Mouse (Mus musculus) MEL (cell line): ENCODE results near the gene Tyw3. TPM values are rescaled to one million over a fixed set of nuclear protein-coding genes. Genes with fewer than 3 reads are reported as not detected.

Experiments
- DNase-seq: peaks from one replicate; pipeline ENCODE4 v3.0.0; 2011; ENCODE audit warnings: low read depth, low spot score
- H3K27ac ChIP-seq: 2 replicates; pipeline ENCODE4 v1.5.1; 2012; ENCODE audit warnings: low read depth, mild to moderate bottlenecking, control low read depth, low read length, moderate library complexity; ENCODE audit not compliant: control insufficient read depth
- H3K27me3 ChIP-seq, 2 experiments: fragments of 150-350 bp in 1 of 2; sonication (generic) in 1 of 2; 2 replicates each; pipeline ENCODE4 v1.6.1; 2012; ENCODE audit warnings: low read length in 2 of 2, mild to moderate bottlenecking in 2 of 2, improper control_type of control experiment in 1 of 2, moderate library complexity in 1 of 2; ENCODE audit not compliant: insufficient read depth in 2 of 2, control insufficient read depth in 1 of 2
- H3K36me3 ChIP-seq, 2 experiments: 2 replicates each; pipeline ENCODE4 v1.6.1; 2012 to 2014; ENCODE audit warnings: low read length in 2 of 2, improper control_type of control experiment in 1 of 2, inconsistent platforms in 1 of 2, mild to moderate bottlenecking in 1 of 2; ENCODE audit not compliant: insufficient read depth in 2 of 2, control insufficient read depth in 1 of 2
- H3K4me1 ChIP-seq, 2 experiments: fragments of 150-350 bp in 1 of 2; sonication (generic) in 1 of 2; 2 replicates each; pipeline ENCODE4 v1.6.1; 2012; ENCODE audit warnings: low read length in 2 of 2, improper control_type of control experiment in 1 of 2, mild to moderate bottlenecking in 1 of 2; ENCODE audit not compliant: insufficient read depth in 2 of 2, control insufficient read depth in 1 of 2
- H3K4me3 ChIP-seq, 2 experiments: fragments of 150-350 bp in 1 of 2; sonication (generic) in 1 of 2; 2 replicates each; pipeline ENCODE4 v1.5.1; 2012; ENCODE audit warnings: low read depth in 2 of 2, low read length in 2 of 2, mild to moderate bottlenecking in 2 of 2, moderate library complexity in 2 of 2, control low read depth in 1 of 2, improper control_type of control experiment in 1 of 2; ENCODE audit not compliant: control insufficient read depth in 1 of 2, insufficient read depth in 1 of 2
- H3K79me2 ChIP-seq: 2 replicates; pipeline ENCODE4 v1.6.1; 2012; ENCODE audit warnings: mild to moderate bottlenecking, low read length, moderate library complexity; ENCODE audit not compliant: control insufficient read depth, poor library complexity, insufficient read depth
- H3K9ac ChIP-seq: 2 replicates; pipeline ENCODE4 v1.6.1; 2012; ENCODE audit warnings: low read depth, mild to moderate bottlenecking, control low read depth, low read length, moderate library complexity; ENCODE audit not compliant: control insufficient read depth, poor library complexity, severe bottlenecking
- H3K9me3 ChIP-seq: fragments of 150-350 bp; sonication (generic); replicated peaks from 2 replicates; pipeline ENCODE4 v1.6.1; 2012; ENCODE audit warnings: mild to moderate bottlenecking, low read length, improper control_type of control experiment, moderate library complexity; ENCODE audit not compliant: insufficient read depth
- BHLHE40 ChIP-seq: IDR thresholded peaks from 2 replicates; pipeline ENCODE4 v1.6.1; 2012; ENCODE audit warnings: low read depth, mild to moderate bottlenecking, inconsistent platforms, low read length, improper control_type of control experiment, borderline replicate concordance
- CHD2 ChIP-seq: IDR thresholded peaks from 2 replicates; pipeline ENCODE4 v1.6.1; 2011; ENCODE audit warnings: low read length, improper control_type of control experiment
- CTCF ChIP-seq, 3 experiments: IDR thresholded peaks in 2 of 3; conservative IDR thresholded peaks in 1 of 3; 2 replicates each; pipeline ENCODE4 v1.5.1; 2011 to 2012; ENCODE audit warnings: low read length in 3 of 3, low read depth in 2 of 3, mild to moderate bottlenecking in 2 of 3, improper control_type of control experiment in 1 of 3, inconsistent platforms in 1 of 3, mixed read lengths in 1 of 3, moderate library complexity in 1 of 3; ENCODE audit not compliant: control insufficient read depth in 1 of 3, insufficient read depth in 1 of 3, poor library complexity in 1 of 3, severe bottlenecking in 1 of 3
- ELF1 ChIP-seq: IDR thresholded peaks from 2 replicates; pipeline ENCODE4 v1.6.1; 2014; ENCODE audit warnings: low read depth, mild to moderate bottlenecking, inconsistent platforms, low read length, improper control_type of control experiment, moderate library complexity
- ETS1 ChIP-seq: IDR thresholded peaks from 2 replicates; pipeline ENCODE4 v1.6.1; 2012; ENCODE audit warnings: low read depth, mild to moderate bottlenecking, inconsistent platforms, low read length, improper control_type of control experiment, moderate library complexity
- GABPA ChIP-seq: IDR thresholded peaks from 2 replicates; pipeline ENCODE4 v1.6.1; 2012; ENCODE audit warnings: low read depth, mild to moderate bottlenecking, inconsistent platforms, low read length, improper control_type of control experiment, moderate library complexity
- GATA1 ChIP-seq: IDR thresholded peaks from 2 replicates; pipeline ENCODE4 v1.6.1; 2011; ENCODE audit warnings: low read depth, low read length, improper control_type of control experiment
- JUND ChIP-seq: IDR thresholded peaks from 2 replicates; pipeline ENCODE4 v1.6.1; 2011; ENCODE audit warnings: low read depth, mild to moderate bottlenecking, improper control_type of control experiment, low read length
- MAFK ChIP-seq: IDR thresholded peaks from 2 replicates; pipeline ENCODE4 v1.6.1; 2011; ENCODE audit warnings: low read depth, mild to moderate bottlenecking, low read length, improper control_type of control experiment, borderline replicate concordance
- MAX ChIP-seq: IDR thresholded peaks from 2 replicates; pipeline ENCODE4 v1.6.1; 2011; ENCODE audit warnings: low read length, improper control_type of control experiment
- MEF2A ChIP-seq: IDR thresholded peaks from 2 replicates; pipeline ENCODE4 v1.6.1; 2014; ENCODE audit warnings: low read depth, mild to moderate bottlenecking, inconsistent platforms, low read length, improper control_type of control experiment; ENCODE audit not compliant: poor library complexity, insufficient replicate concordance, severe bottlenecking; ENCODE audit errors: extremely low read depth
- MYB ChIP-seq: IDR thresholded peaks from 2 replicates; pipeline ENCODE4 v1.6.1; 2011; ENCODE audit warnings: mild to moderate bottlenecking, low read depth, low read length, improper control_type of control experiment
- MYC ChIP-seq: IDR thresholded peaks from 2 replicates; pipeline ENCODE4 v1.6.1; 2011; ENCODE audit warnings: low read depth, mild to moderate bottlenecking, low read length, improper control_type of control experiment, moderate library complexity
- NRF1 ChIP-seq: IDR thresholded peaks from 2 replicates; pipeline ENCODE4 v1.6.1; 2014; ENCODE audit warnings: low read depth, mild to moderate bottlenecking, inconsistent platforms, low read length, improper control_type of control experiment, moderate library complexity; ENCODE audit not compliant: poor library complexity, insufficient read depth, severe bottlenecking
- POLR2A ChIP-seq, 2 experiments: IDR thresholded peaks; 2 replicates each; pipeline ENCODE4 v1.6.1; 2011 to 2012; ENCODE audit warnings: low read length in 2 of 2, mild to moderate bottlenecking in 2 of 2, control low read depth in 1 of 2, improper control_type of control experiment in 1 of 2, low read depth in 1 of 2, moderate library complexity in 1 of 2; ENCODE audit not compliant: control insufficient read depth in 1 of 2, insufficient read depth in 1 of 2, poor library complexity in 1 of 2
- POLR2AphosphoS2 ChIP-seq: IDR thresholded peaks from 2 replicates; pipeline ENCODE4 v1.6.1; 2011; ENCODE audit warnings: low read length, improper control_type of control experiment
- POLR2AphosphoS5 ChIP-seq: IDR thresholded peaks from 2 replicates; pipeline ENCODE4 v1.6.1; 2012; ENCODE audit warnings: low read depth, borderline replicate concordance, mild to moderate bottlenecking, inconsistent platforms, low read length, moderate library complexity, mixed read lengths
- RAD21 ChIP-seq: IDR thresholded peaks from 2 replicates; pipeline ENCODE4 v1.6.1; 2011; ENCODE audit warnings: mild to moderate bottlenecking, low read depth, low read length, improper control_type of control experiment
- RCOR1 ChIP-seq: IDR thresholded peaks from 2 replicates; pipeline ENCODE4 v1.6.1; 2012; ENCODE audit warnings: low read depth, mild to moderate bottlenecking, inconsistent platforms, low read length, improper control_type of control experiment
- SIN3A ChIP-seq: IDR thresholded peaks from 2 replicates; pipeline ENCODE4 v1.6.1; 2012; ENCODE audit warnings: low read length, improper control_type of control experiment, inconsistent platforms
- SMC3 ChIP-seq: IDR thresholded peaks from 2 replicates; pipeline ENCODE4 v1.6.1; 2011; ENCODE audit warnings: low read depth, low read length, improper control_type of control experiment
- TAL1 ChIP-seq: IDR thresholded peaks from 2 replicates; pipeline ENCODE4 v1.6.1; 2012; ENCODE audit warnings: mild to moderate bottlenecking, inconsistent platforms, low read length, moderate library complexity, mixed read lengths
- TCF12 ChIP-seq: IDR thresholded peaks from 2 replicates; pipeline ENCODE4 v1.6.1; 2014; ENCODE audit warnings: low read depth, mild to moderate bottlenecking, inconsistent platforms, low read length, improper control_type of control experiment, moderate library complexity
- UBTF ChIP-seq: IDR thresholded peaks from 2 replicates; pipeline ENCODE4 v1.6.1; 2012; ENCODE audit warnings: low read depth, mild to moderate bottlenecking, inconsistent platforms, low read length, improper control_type of control experiment, moderate library complexity, borderline replicate concordance; ENCODE audit not compliant: insufficient read depth
- USF1 ChIP-seq: IDR thresholded peaks from 2 replicates; pipeline ENCODE4 v1.6.1; 2014; ENCODE audit warnings: low read depth, mild to moderate bottlenecking, inconsistent platforms, low read length, improper control_type of control experiment, moderate library complexity
- USF2 ChIP-seq, 2 experiments: IDR thresholded peaks; 2 replicates each; pipeline ENCODE4 v1.6.1; 2011 to 2012; ENCODE audit warnings: improper control_type of control experiment in 2 of 2, low read length in 2 of 2, borderline replicate concordance in 1 of 2, inconsistent platforms in 1 of 2, low read depth in 1 of 2, mild to moderate bottlenecking in 1 of 2; ENCODE audit not compliant: insufficient read depth in 1 of 2
- ZC3H11A ChIP-seq: IDR thresholded peaks from 2 replicates; pipeline ENCODE4 v1.6.1; 2012; ENCODE audit warnings: low read depth, mild to moderate bottlenecking, inconsistent platforms, low read length, improper control_type of control experiment
- ZKSCAN1 ChIP-seq: IDR thresholded peaks from 2 replicates; pipeline ENCODE4 v1.6.1; 2012; ENCODE audit warnings: low read depth, mild to moderate bottlenecking, inconsistent platforms, low read length, improper control_type of control experiment, moderate library complexity
- ZMIZ1 ChIP-seq: IDR thresholded peaks from 2 replicates; pipeline ENCODE4 v1.6.1; 2012; ENCODE audit warnings: low read depth, mild to moderate bottlenecking, inconsistent platforms, low read length, improper control_type of control experiment, moderate library complexity
- ZNF384 ChIP-seq: IDR thresholded peaks from 2 replicates; pipeline ENCODE4 v1.6.1; 2012; ENCODE audit warnings: low read depth, mild to moderate bottlenecking, inconsistent platforms, low read length, improper control_type of control experiment
- polyA plus RNA-seq, 2 experiments: library from polyadenylated mRNA; stranded (reverse) in 1 of 2; unstranded in 1 of 2; fragments of >175 nt in 1 of 2; fragments of >200 nt in 1 of 2; gene quantifications; 2 replicates each; pipeline versions ENCODE4 v1.2.1 to v1.2.4; 2012; ENCODE audit warnings: low replicate concordance in 2 of 2, low read depth in 1 of 2; ENCODE audit not compliant: insufficient read length in 2 of 2, insufficient read depth in 1 of 2, missing spikeins in 1 of 2
- total RNA-seq: library from RNA; depleted of rRNA; stranded (reverse); fragments of 300-350 nt; gene quantifications from 2 replicates; pipeline ENCODE4 v1.2.3, GENCODE M21; 2012

Tyw3 gene
- total and polyA plus RNA-seq, 3 experiments, result 6.7 to 12.1 TPM; not detected in 1

- no peaks in the 10 kb centered on the region for H3K4me1 ChIP-seq
- no peak overlapping the region for H3K27ac ChIP-seq
- TF ChIP-seq CTCF (IDR thresholded peaks at IDR 0.05 in 2 of 3, conservative IDR thresholded peaks at IDR 0.05 in 1 of 3; ENCODE audit: control insufficient read depth in 1 of 3, insufficient read depth in 1 of 3, low read depth in 2 of 3, low read length in 3 of 3, poor library complexity in 1 of 3, severe bottlenecking in 1 of 3) (no peak), GABPA (no peak), ZNF384 (no peak), JUND (no peak), ZC3H11A (no peak), ELF1 (no peak), TCF12 (no peak), BHLHE40 (no peak), USF2 (IDR thresholded peaks at IDR 0.05; ENCODE audit: borderline replicate concordance in 1 of 2, insufficient read depth in 1 of 2, low read depth in 1 of 2, low read length in 2 of 2) (no peak), MYC (no peak), POLR2AphosphoS2 (no peak), USF1 (no peak), TAL1 (no peak), ZKSCAN1 (no peak), GATA1 (no peak), MEF2A (no peak), ETS1 (no peak), SIN3A (no peak), RCOR1 (no peak)
- H3K4me3 ChIP-seq, result no peak overlapping the region
- no peak overlapping the region for H3K9ac ChIP-seq
- H3K79me2 ChIP-seq, result no peaks in the 10 kb centered on the region
- H3K27me3 ChIP-seq, result no peaks in the 10 kb centered on the region
- H3K9me3 ChIP-seq, result no peaks in the 10 kb centered on the region
- DNase-seq, result no peak
- no peaks in the 10 kb centered on the region for H3K36me3 ChIP-seq
Observed at GRCm38 (mm10) chr3:154590971-154591370, 5.9 kb downstream of the Tyw3 start.

GRCm38 (mm10) chr3:154584351-154584750 is 12.6 kb downstream of the Tyw3 start:
- Histone ChIP-seq H3K27ac (no peak overlapping the region), H3K9ac (no peak overlapping the region), H3K79me2 (no peaks in the 10 kb centered on the region)
- no peak for DNase-seq
- no peak for TF ChIP-seq USF1
- TF ChIP-seq NRF1, result no peak
- no peak for TF ChIP-seq CHD2
- no peak for TF ChIP-seq POLR2A (IDR thresholded peaks at IDR 0.05; ENCODE audit: control insufficient read depth in 1 of 2, insufficient read depth in 1 of 2, low read depth in 1 of 2, low read length in 2 of 2, poor library complexity in 1 of 2)
- no peak for TF ChIP-seq MAX
- TF ChIP-seq TCF12, result no peak
- no peak for TF ChIP-seq MYB
- TF ChIP-seq ZMIZ1, result no peak
- no peak for TF ChIP-seq MAFK
- TF ChIP-seq POLR2AphosphoS2, result no peak
- no peak for TF ChIP-seq GABPA
- TF ChIP-seq ELF1, result no peak
- no peak for TF ChIP-seq UBTF
- no peak for TF ChIP-seq SMC3
- TF ChIP-seq RAD21, result no peak
- TF ChIP-seq ZKSCAN1, result no peak
- no peak for TF ChIP-seq BHLHE40
- TF ChIP-seq POLR2AphosphoS5, result no peak
- TF ChIP-seq GATA1, result no peak
- TF ChIP-seq, all 39 proteins: peak for 0
- Histone ChIP-seq H3K27me3 (no peaks in the 10 kb centered on the region), H3K4me1 (no peaks in the 10 kb centered on the region), H3K36me3 (0 out of 4 replicates have a peak, but pooled peaks cover 0 to 1% of the 10 kb centered on the region in 2 experiments), H3K9me3 (no peaks in the 10 kb centered on the region), H3K4me3 (no peak overlapping the region)
